Mouse (Mus musculus) lung, adult 2 months (tissue): ENCODE data around the gene Katna1. TPM values are rescaled to one million over a fixed set of nuclear protein-coding genes. Genes with fewer than 3 reads are reported as not detected.

Source experiments
- DNase-seq: peaks from one replicate; pipeline ENCODE4 v3.0.0; 2022
- H3K4me1 ChIP-seq: fragments of 200-500 bp; 2 replicates; pipeline ENCODE4 v1.6.1; 2011; ENCODE audit warnings: low read length; ENCODE audit not compliant: control insufficient read depth, insufficient read depth
- H3K4me3 ChIP-seq: fragments of 200-500 bp; replicated peaks from 2 replicates; pipeline ENCODE3; 2011; ENCODE audit warnings: low read depth, mild to moderate bottlenecking, control low read depth, low read length; ENCODE audit errors: extremely low read depth
- CTCF ChIP-seq: fragments of 200-500 bp; IDR thresholded peaks from 2 replicates; pipeline ENCODE4 v1.5.1; 2011; ENCODE audit warnings: mild to moderate bottlenecking, low read length, control low read depth; ENCODE audit not compliant: insufficient read depth
- POLR2A ChIP-seq: fragments of 200-500 bp; IDR thresholded peaks from 2 replicates; pipeline ENCODE4 v1.6.1; 2011; ENCODE audit warnings: low read depth, mild to moderate bottlenecking, control low read depth, low read length, borderline replicate concordance; ENCODE audit errors: extremely low read depth
- WGBS: fragments of 180-500 bp; shearing (Covaris S2); methylation state at CpG from one replicate; pipeline ENCODE4 v1.1.7; 2018; 5-methylcytosine and 5-hydroxymethylcytosine counted together
- polyA plus RNA-seq: library from polyadenylated mRNA; depleted of rRNA; stranded (reverse); fragments of >200 nt; gene quantifications from 2 replicates; pipeline ENCODE4 v1.2.3, GENCODE M21; 2012; rRNA removed

Gene Katna1
- polyA plus RNA-seq, 1 experiment: 4.6 TPM

- 80% methylated on average over 2 of the region's 2 CpGs for WGBS
- DNase-seq: no peak
- TF ChIP-seq POLR2A: no peak
- no peak for TF ChIP-seq CTCF
- H3K4me3 ChIP-seq: no peak overlapping the region
- no peaks in the 10 kb centered on the region for H3K4me1 ChIP-seq
Observed at GRCm38 (mm10) chr10:7802519-7803140, 76.8 kb downstream of the Katna1 start.

GRCm38 (mm10) chr10:7809937-7810336 lies 84.1 kb downstream of the Katna1 start:
- Histone ChIP-seq H3K4me1 (no peaks in the 10 kb centered on the region), H3K4me3 (no peak overlapping the region)
- TF ChIP-seq POLR2A (no peak), CTCF (peak; percentile 36; the same call in 1 of the 2 replicates)
- WGBS: 47% methylated on average over 2 of the region's 2 CpGs
- DNase-seq: no peak

Other genes with a start within 250 kb of the Katna1 start
- gene Lrp11, start 136.2 kb upstream of the Katna1 start, polyA plus RNA-seq: 4.0 and 7.4 TPM in 2 replicates
- gene Nup43, start 58.5 kb upstream of the Katna1 start, polyA plus RNA-seq: 3.0 and 4.3 TPM in 2 replicates
- 19.4 and 25.2 TPM in 2 replicates for gene Pcmt1, start 44.9 kb upstream of the Katna1 start, polyA plus RNA-seq
- 10.5 and 13.1 TPM in 2 replicates for gene Lats1, start 44.8 kb upstream of the Katna1 start, polyA plus RNA-seq
- gene Ginm1, start 66.8 kb downstream of the Katna1 start, polyA plus RNA-seq: 34.4 and 36.7 TPM in 2 replicates
- gene Ppil4, start 66.9 kb downstream of the Katna1 start, polyA plus RNA-seq: 5.3 and 7.6 TPM in 2 replicates
- 1.8 and 2.3 TPM in 2 replicates for gene Zc3h12d, start 106.5 kb downstream of the Katna1 start, polyA plus RNA-seq
- gene Tab2, start 230.2 kb downstream of the Katna1 start, polyA plus RNA-seq: 29.2 and 39.0 TPM in 2 replicates